Mouse (Mus musculus) bone marrow, adult 2 months (tissue): Measurements from ENCODE around the gene Gm8947. TPM values are rescaled to one million over a fixed set of nuclear protein-coding genes. Genes with fewer than 3 reads are reported as not detected.

Experiments used
- H3K27ac ChIP-seq: fragments of 200-500 bp; 2 replicates; pipeline ENCODE4 v1.5.1; 2012; ENCODE audit warnings: low read depth, mild to moderate bottlenecking, control low read depth, inconsistent platforms, low read length; ENCODE audit not compliant: control insufficient read depth, poor library complexity, insufficient read depth
- H3K4me1 ChIP-seq: fragments of 200-500 bp; 2 replicates; pipeline ENCODE4 v1.6.1; 2011; ENCODE audit warnings: low read length; ENCODE audit not compliant: control insufficient read depth, insufficient read depth
- H3K4me3 ChIP-seq: fragments of 200-500 bp; replicated peaks from 2 replicates; pipeline ENCODE3; 2011; ENCODE audit warnings: mild to moderate bottlenecking, low read depth, low read length, control low read depth; ENCODE audit not compliant: control insufficient read depth
- CTCF ChIP-seq: fragments of 200-500 bp; IDR thresholded peaks from 2 replicates; pipeline ENCODE4 v1.5.1; 2011; ENCODE audit warnings: low read length, control low read depth; ENCODE audit not compliant: control insufficient read depth, insufficient read depth
- POLR2A ChIP-seq: fragments of 200-500 bp; IDR thresholded peaks from 2 replicates; pipeline ENCODE4 v1.6.1; 2011; ENCODE audit warnings: low read depth, mild to moderate bottlenecking, control low read depth, low read length, borderline replicate concordance; ENCODE audit not compliant: control insufficient read depth
- whole genome bisulfite sequencing: fragments of 180-500 bp; shearing (Covaris S2); methylation state at CpG from one replicate; pipeline ENCODE4 v1.1.7; 2018; 5-methylcytosine and 5-hydroxymethylcytosine counted together
- polyA plus RNA-seq: library from polyadenylated mRNA; stranded (reverse); fragments of >200 nt; gene quantifications from 2 replicates; pipeline ENCODE4 v1.2.4, GENCODE M21; 2011; ENCODE audit warnings: low replicate concordance; ENCODE audit not compliant: missing spikeins, insufficient read depth, insufficient read length

The Gm8947 gene
- polyA plus RNA-seq, 1 experiment, result not detected

- Histone ChIP-seq H3K4me1 (no peaks in the 10 kb centered on the region), H3K27ac (no peak overlapping the region), H3K4me3 (no peak overlapping the region)
- 85% methylated on average over 9 of the region's 9 CpGs for WGBS
- TF ChIP-seq CTCF, result no peak
- TF ChIP-seq POLR2A, result no peak
Measured at GRCm38 (mm10) chr1:151157963-151158856, 34.0 kb upstream of the Gm8947 start.

- Histone ChIP-seq H3K4me1 (no peaks in the 10 kb centered on the region), H3K4me3 (no peak overlapping the region)
- no peak for TF ChIP-seq CTCF
- no peak for TF ChIP-seq POLR2A
Measured at GRCm38 (mm10) chr1:151158857-151159510, 33.2 kb upstream of the Gm8947 start.

DNA sequence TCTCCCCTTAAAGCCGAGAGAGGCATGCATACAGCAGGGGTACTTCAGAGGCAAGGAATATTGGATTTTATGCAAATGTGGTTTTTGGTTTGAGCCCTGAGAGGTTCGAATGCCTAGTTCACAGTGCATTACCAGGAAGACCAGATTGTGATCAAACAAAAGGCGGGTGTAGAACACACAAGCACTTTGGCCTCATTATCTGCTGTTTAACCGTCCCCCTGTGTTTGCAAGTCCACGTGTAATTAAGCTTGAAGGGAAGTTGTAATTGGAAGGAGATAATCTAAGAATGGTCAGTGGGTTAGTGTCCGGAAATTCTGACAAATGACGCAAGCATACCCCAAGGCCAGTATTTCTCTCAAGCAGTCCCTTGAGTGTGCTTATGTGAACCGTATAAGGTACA, 26.1 kb upstream of the Gm8947 start:
- no peaks in the 10 kb centered on the region for H3K4me1 ChIP-seq
- TF ChIP-seq POLR2A (no peak), CTCF (no peak)
- 55% methylated on average over 8 of the region's 8 CpGs for WGBS
- no peak overlapping the region for H3K27ac ChIP-seq
- no peak overlapping the region for H3K4me3 ChIP-seq

More at GRCm38 (mm10) chr1:151158857-151159510, 33.2 kb upstream of the Gm8947 start:
- 78% methylated on average over 2 of the region's 2 CpGs for WGBS
- no peak overlapping the region for H3K27ac ChIP-seq

DNA sequence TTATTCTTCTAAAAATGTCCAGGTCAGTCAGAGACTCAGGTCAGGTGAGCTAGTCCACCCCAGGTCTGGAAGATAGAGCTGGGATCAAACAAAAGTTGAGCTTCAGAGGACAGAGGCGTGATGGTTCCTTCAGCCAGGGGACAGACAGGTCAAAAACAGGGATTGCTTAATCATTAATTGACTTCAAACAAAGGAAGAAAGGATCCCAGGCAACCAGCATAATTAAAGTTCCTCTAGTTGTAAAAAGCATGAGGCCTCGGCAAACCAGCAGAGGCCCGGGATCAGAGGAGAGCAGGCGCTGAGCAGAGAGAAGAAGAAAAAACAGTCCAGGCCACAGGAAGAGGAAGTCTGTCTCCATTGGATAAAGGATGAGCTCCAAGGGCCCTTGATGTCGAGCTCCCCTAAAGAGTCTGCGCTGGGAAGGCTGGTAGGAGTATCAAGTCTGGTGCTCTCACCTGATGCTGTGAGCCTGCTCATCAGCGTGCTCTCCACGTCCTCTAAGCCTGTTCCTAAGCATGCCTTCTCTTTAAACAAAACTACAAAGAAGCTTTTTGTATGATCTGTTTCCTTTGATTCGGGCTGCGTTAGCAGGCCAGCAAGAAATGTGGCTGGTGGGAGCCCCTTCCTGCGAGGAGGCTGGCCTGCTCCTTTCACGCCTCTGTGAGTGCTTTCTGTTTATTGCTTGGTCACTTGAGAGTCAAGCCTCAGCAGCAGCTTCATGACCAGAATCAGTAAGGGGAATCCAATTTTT, 24.7 kb upstream of the Gm8947 start:
- 60% methylated on average over 12 of the region's 12 CpGs for WGBS
- Histone ChIP-seq H3K27ac (no peak overlapping the region), H3K4me3 (no peak overlapping the region), H3K4me1 (no peaks in the 10 kb centered on the region)
- TF ChIP-seq CTCF (no peak), POLR2A (no peak)

DNA sequence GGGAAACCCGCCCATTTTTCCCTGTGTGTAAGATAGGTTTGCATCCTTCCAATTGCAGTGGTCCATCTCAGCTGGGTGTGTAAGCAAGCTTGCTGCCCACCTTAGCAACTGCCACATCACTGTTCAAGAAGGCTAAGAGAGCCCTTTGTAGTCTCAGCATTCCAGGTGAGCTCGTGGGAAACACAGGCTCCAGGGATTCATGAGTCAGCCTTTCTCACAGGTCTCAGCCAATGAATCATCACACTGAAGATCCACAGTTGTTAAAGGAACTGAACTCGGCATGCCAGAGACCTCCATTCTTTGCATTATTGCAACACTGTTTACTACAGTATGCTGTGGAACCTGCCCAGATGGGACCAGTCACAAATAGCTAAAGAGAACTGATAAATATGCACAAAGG, 23.5 kb upstream of the Gm8947 start:
- WGBS, result 67% methylated on average over 3 of the region's 3 CpGs

GRCm38 (mm10) chr1:151171572-151172461, 20.4 kb upstream of the Gm8947 start:
- no peaks in the 10 kb centered on the region for H3K4me1 ChIP-seq
- TF ChIP-seq CTCF (no peak), POLR2A (no peak)
- no peak overlapping the region for H3K4me3 ChIP-seq
- H3K27ac ChIP-seq, result no peak overlapping the region
- 64% methylated on average over 2 of the region's 2 CpGs for whole genome bisulfite sequencing

More for the DNA sequence above, 23.5 kb upstream of the Gm8947 start:
- no peak overlapping the region for H3K4me3 ChIP-seq
- H3K4me1 ChIP-seq, result no peaks in the 10 kb centered on the region
- TF ChIP-seq CTCF (no peak), POLR2A (no peak)
- H3K27ac ChIP-seq, result no peak overlapping the region

GRCm38 (mm10) chr1:151177030-151177936, 14.9 kb upstream of the Gm8947 start:
- no peak overlapping the region for H3K4me3 ChIP-seq
- 13% methylated on average over 10 of the region's 10 CpGs for WGBS
- H3K4me1 ChIP-seq, result no peaks in the 10 kb centered on the region; the same call in 1 of the 2 replicates
- TF ChIP-seq CTCF (no peak), POLR2A (no peak)
- no peak overlapping the region for H3K27ac ChIP-seq

- H3K4me1 ChIP-seq, result no peaks in the 10 kb centered on the region; the same call in 1 of the 2 replicates
- no peak for TF ChIP-seq POLR2A
- peak overlapping the region; percentile 42 for H3K4me3 ChIP-seq
- no peak overlapping the region; the same call in 1 of the 2 replicates for H3K27ac ChIP-seq
- WGBS, result 22% methylated on average over 4 of the region's 4 CpGs
Measured at GRCm38 (mm10) chr1:151177937-151178271, 14.3 kb upstream of the Gm8947 start.
